Mouse (Mus musculus) lung, postnatal 36 days (tissue): ENCODE data around the gene Pou3f1.
"Not testable (repeated sequence)": the region's sequence is repeated elsewhere in the genome, so short reads cannot be mapped to it uniquely, and the experiment has no call there.

ENCODE experiments used
- DNase-seq: peaks from one replicate; pipeline ENCODE4 v3.0.0; 2022; ENCODE audit warnings: mixed read lengths

Pou3f1 gene

GRCm38 (mm10) chr4:124694572-124694971 lies 38.0 kb downstream of the Pou3f1 start:
- no peak for DNase-seq

GRCm38 (mm10) chr4:124695786-124696516 lies 39.3 kb downstream of the Pou3f1 start:
- no peak for DNase-seq

- DNase-seq = no peak
Observed at GRCm38 (mm10) chr4:124699791-124700190, 43.2 kb downstream of the Pou3f1 start.

GRCm38 (mm10) chr4:124700248-124700971 lies 43.8 kb downstream of the Pou3f1 start, which contains the start of gene Fhl3:
Gene Fhl3 (plus strand): TSS chr4:124700701.
- DNase-seq = peak; percentile 59

- DNase-seq = no peak
Observed at GRCm38 (mm10) chr4:124701052-124701845, 44.6 kb downstream of the Pou3f1 start.

- DNase-seq = no peak
Observed at GRCm38 (mm10) chr4:124701916-124702315, 45.3 kb downstream of the Pou3f1 start.

- DNase-seq = no peak
Observed at GRCm38 (mm10) chr4:124703406-124703805, 46.8 kb downstream of the Pou3f1 start.

GRCm38 (mm10) chr4:124703881-124704796 lies 47.5 kb downstream of the Pou3f1 start:
- DNase-seq = peak; percentile 44

- DNase-seq = peak; percentile 63
Observed at GRCm38 (mm10) chr4:124704797-124705474, 48.3 kb downstream of the Pou3f1 start.

- no peak for DNase-seq
Observed at GRCm38 (mm10) chr4:124705661-124706269, 49.2 kb downstream of the Pou3f1 start.

- not testable (repeated sequence) for DNase-seq
Observed at GRCm38 (mm10) chr4:124707381-124708199, 51.0 kb downstream of the Pou3f1 start.

GRCm38 (mm10) chr4:124708200-124708517 lies 51.6 kb downstream of the Pou3f1 start:
- not testable (repeated sequence) for DNase-seq

- peak; percentile 95 for DNase-seq
Observed at GRCm38 (mm10) chr4:124708518-124709477, 52.2 kb downstream of the Pou3f1 start.

GRCm38 (mm10) chr4:124709961-124710446 lies 53.4 kb downstream of the Pou3f1 start:
- peak; percentile 54 for DNase-seq
